Mouse (Mus musculus) c-Kit-positive CD71-positive TER-119-negative erythroid progenitor cells, embryonic 14.5 days (primary cell): ENCODE measurements around the gene Atp5f1.
A peak's percentile ranks its signal among the peaks of the same experiment; 100 is the strongest.

Experiments used
- DNase-seq: peaks from one replicate; pipeline ENCODE4 v3.0.0-alpha.2; 2013; ENCODE audit warnings: low read depth

The Atp5f1 gene

GRCm38 (mm10) chr3:105900266-105900665 is 59.6 kb downstream of the Atp5f1 start:
- DNase-seq: no peak

- DNase-seq: peak; percentile 69
Observed at GRCm38 (mm10) chr3:105899394-105900147, 60.3 kb downstream of the Atp5f1 start.

- DNase-seq: no peak
Observed at GRCm38 (mm10) chr3:105898861-105899260, 61.0 kb downstream of the Atp5f1 start.

GRCm38 (mm10) chr3:105898325-105898724 is 61.6 kb downstream of the Atp5f1 start:
- no peak for DNase-seq

- no peak for DNase-seq
Observed at GRCm38 (mm10) chr3:105896811-105897210, 63.1 kb downstream of the Atp5f1 start.

GRCm38 (mm10) chr3:105894601-105895592 is 65.0 kb downstream of the Atp5f1 start:
- peak; percentile 63 for DNase-seq

- no peak for DNase-seq
Observed at GRCm38 (mm10) chr3:105893941-105894391, 65.9 kb downstream of the Atp5f1 start.
